Mouse (Mus musculus): Measurements from ENCODE around the gene Gm28047.

The Gm28047 gene

GRCm38 (mm10) chr15:102516293-102516692 lies 108.6 kb downstream of the Gm28047 start:
- DNase-seq (ENCODE audit: low spot score), result no peak

GRCm38 (mm10) chr15:102515791-102516190 lies 109.1 kb downstream of the Gm28047 start:
- DNase-seq (ENCODE audit: low spot score), result no peak

- no peak for DNase-seq (ENCODE audit: low spot score)
These were observed 109.6 kb downstream of the Gm28047 start for GRCm38 (mm10) chr15:102515261-102515660.

GRCm38 (mm10) chr15:102513004-102513403 lies 111.9 kb downstream of the Gm28047 start:
- no peak for DNase-seq (ENCODE audit: low spot score)

- no peak for DNase-seq (ENCODE audit: low spot score)
These were observed 112.4 kb downstream of the Gm28047 start for GRCm38 (mm10) chr15:102512471-102512870.

- no peak for DNase-seq (ENCODE audit: low spot score)
These were observed 112.9 kb downstream of the Gm28047 start for GRCm38 (mm10) chr15:102512010-102512409.

GRCm38 (mm10) chr15:102511285-102511833 lies 113.5 kb downstream of the Gm28047 start:
- no peak for DNase-seq (ENCODE audit: low spot score)

- peak; percentile 75 for DNase-seq (ENCODE audit: low spot score)
These were observed 114.1 kb downstream of the Gm28047 start for GRCm38 (mm10) chr15:102510590-102511284.

GRCm38 (mm10) chr15:102510110-102510509 lies 114.8 kb downstream of the Gm28047 start:
- no peak for DNase-seq (ENCODE audit: low spot score)

- no peak for DNase-seq (ENCODE audit: low spot score)
These were observed 116.5 kb downstream of the Gm28047 start for GRCm38 (mm10) chr15:102508336-102508735.

GRCm38 (mm10) chr15:102507561-102507960 lies 117.3 kb downstream of the Gm28047 start:
- no peak for DNase-seq (ENCODE audit: low spot score)

- no peak for DNase-seq (ENCODE audit: low spot score)
These were observed 118.0 kb downstream of the Gm28047 start for GRCm38 (mm10) chr15:102506864-102507263.

GRCm38 (mm10) chr15:102506464-102506830 lies 118.4 kb downstream of the Gm28047 start:
- no peak for DNase-seq (ENCODE audit: low spot score)

- DNase-seq (ENCODE audit: low spot score), result no peak
These were observed 119.0 kb downstream of the Gm28047 start for GRCm38 (mm10) chr15:102505770-102506463.

- no peak for DNase-seq (ENCODE audit: low spot score)
These were observed 119.6 kb downstream of the Gm28047 start for GRCm38 (mm10) chr15:102505073-102505769.

- DNase-seq (ENCODE audit: low spot score), result no peak
These were observed 120.7 kb downstream of the Gm28047 start for GRCm38 (mm10) chr15:102503924-102504782.

- DNase-seq (ENCODE audit: low spot score), result no peak
These were observed 121.4 kb downstream of the Gm28047 start, which contains the start of gene Gm10337 for GRCm38 (mm10) chr15:102503447-102503846. Gene Gm10337, plus strand, starts transcription at chr15:102503722.

- no peak for DNase-seq (ENCODE audit: low spot score)
These were observed 122.5 kb downstream of the Gm28047 start for GRCm38 (mm10) chr15:102502254-102502840.

GRCm38 (mm10) chr15:102501084-102501814 lies 123.6 kb downstream of the Gm28047 start:
- DNase-seq (ENCODE audit: low spot score), result no peak

- DNase-seq (ENCODE audit: low spot score), result no peak
These were observed 124.4 kb downstream of the Gm28047 start for GRCm38 (mm10) chr15:102500479-102500878.

GRCm38 (mm10) chr15:102499851-102500250 lies 125.0 kb downstream of the Gm28047 start:
- DNase-seq (ENCODE audit: low spot score), result no peak

Data from urinary bladder, postnatal 25 days (tissue).